Mouse (Mus musculus): ENCODE measurements around the gene Klhl21. TPM values are rescaled to one million over a fixed set of nuclear protein-coding genes. Genes with fewer than 3 reads are reported as not detected.
A peak's percentile ranks its signal among the peaks of the same experiment; 100 is the strongest.

Gene Klhl21
- polyA plus RNA-seq, 1 experiment from 2014 or later, result 4.6 TPM

GRCm38 (mm10) chr4:151980699-151981098, 27.9 kb upstream of the Klhl21 start:
- H3K4me3 ChIP-seq (ENCODE audit: low read depth, low read length), result no peak overlapping the region
- H3K9me3 ChIP-seq (replicated peaks; ENCODE audit: control insufficient read depth, low read length), result no peaks in the 10 kb centered on the region
- H3K4me2 ChIP-seq (ENCODE audit: low read depth, low read length), result no peak overlapping the region
- H3K4me1 ChIP-seq (ENCODE audit: control insufficient read depth, low read depth, low read length), result no peaks in the 10 kb centered on the region; the same call in 1 of the 2 replicates
- WGBS (ENCODE audit: insufficient replicate concordance), result 77% methylated on average over 8 of the region's 8 CpGs
- H3K27me3 ChIP-seq (ENCODE audit: control insufficient read depth, insufficient read depth, low read depth, low read length), result no peaks in the 10 kb centered on the region
- no peak overlapping the region for H3K27ac ChIP-seq (ENCODE audit: low read length)
- H3K36me3 ChIP-seq (ENCODE audit: control insufficient read depth, insufficient read depth), result peaks cover 28% of the 10 kb centered on the region
- H3K9ac ChIP-seq (ENCODE audit: low read depth, low read length), result no peak overlapping the region
- ATAC-seq (ENCODE audit: low read depth), result no peak

GRCm38 (mm10) chr4:151981363-151981762, 27.2 kb upstream of the Klhl21 start:
- 12% methylated on average over 5 of the region's 5 CpGs for WGBS (ENCODE audit: insufficient replicate concordance)
- Histone ChIP-seq H3K9me3 (replicated peaks; ENCODE audit: control insufficient read depth, low read length) (no peaks in the 10 kb centered on the region), H3K9ac (ENCODE audit: low read depth, low read length) (no peak overlapping the region), H3K36me3 (ENCODE audit: control insufficient read depth, insufficient read depth) (peaks cover 26% of the 10 kb centered on the region), H3K4me3 (ENCODE audit: low read depth, low read length) (no peak overlapping the region), H3K4me1 (ENCODE audit: control insufficient read depth, low read depth, low read length) (no peaks in the 10 kb centered on the region; the same call in 1 of the 2 replicates), H3K27me3 (ENCODE audit: control insufficient read depth, insufficient read depth, low read depth, low read length) (no peaks in the 10 kb centered on the region), H3K27ac (ENCODE audit: low read length) (no peak overlapping the region), H3K4me2 (ENCODE audit: low read depth, low read length) (no peak overlapping the region)
- ATAC-seq (ENCODE audit: low read depth), result peak; percentile 69

GRCm38 (mm10) chr4:151983043-151983442, 25.6 kb upstream of the Klhl21 start:
- peaks cover 2% of the 10 kb centered on the region; the same call in 1 of the 2 replicates for H3K27me3 ChIP-seq (ENCODE audit: control insufficient read depth, insufficient read depth, low read depth, low read length)
- peaks cover 8% of the 10 kb centered on the region for H3K4me1 ChIP-seq (ENCODE audit: control insufficient read depth, low read depth, low read length)
- no peaks in the 10 kb centered on the region for H3K9me3 ChIP-seq (replicated peaks; ENCODE audit: control insufficient read depth, low read length)
- peaks cover 17% of the 10 kb centered on the region for H3K36me3 ChIP-seq (ENCODE audit: control insufficient read depth, insufficient read depth)
- H3K4me3 ChIP-seq (ENCODE audit: low read depth, low read length), result no peak overlapping the region
- H3K27ac ChIP-seq (ENCODE audit: low read length), result no peak overlapping the region
- no peak overlapping the region for H3K4me2 ChIP-seq (ENCODE audit: low read depth, low read length)
- no peak overlapping the region for H3K9ac ChIP-seq (ENCODE audit: low read depth, low read length)
- ATAC-seq (ENCODE audit: low read depth), result no peak
- 63% methylated on average over 17 of the region's 17 CpGs for WGBS (ENCODE audit: insufficient replicate concordance)

- Histone ChIP-seq H3K9ac (ENCODE audit: low read depth, low read length) (no peak overlapping the region), H3K9me3 (replicated peaks; ENCODE audit: control insufficient read depth, low read length) (no peaks in the 10 kb centered on the region), H3K4me2 (ENCODE audit: low read depth, low read length) (no peak overlapping the region), H3K27me3 (ENCODE audit: control insufficient read depth, insufficient read depth, low read depth, low read length) (peaks cover 2% of the 10 kb centered on the region; the same call in 1 of the 2 replicates), H3K4me1 (ENCODE audit: control insufficient read depth, low read depth, low read length) (peaks cover 12% of the 10 kb centered on the region), H3K27ac (ENCODE audit: low read length) (no peak overlapping the region), H3K36me3 (ENCODE audit: control insufficient read depth, insufficient read depth) (peaks cover 14% of the 10 kb centered on the region), H3K4me3 (ENCODE audit: low read depth, low read length) (no peak overlapping the region)
- 44% methylated on average over 8 of the region's 9 CpGs for WGBS (ENCODE audit: insufficient replicate concordance)
- no peak for ATAC-seq (ENCODE audit: low read depth)
Measured at GRCm38 (mm10) chr4:151983560-151983959, 25.0 kb upstream of the Klhl21 start.

- Histone ChIP-seq H3K4me2 (ENCODE audit: low read depth, low read length) (no peak overlapping the region), H3K9me3 (replicated peaks; ENCODE audit: control insufficient read depth, low read length) (no peaks in the 10 kb centered on the region), H3K4me3 (ENCODE audit: low read depth, low read length) (no peak overlapping the region), H3K27ac (ENCODE audit: low read length) (no peak overlapping the region), H3K4me1 (ENCODE audit: control insufficient read depth, low read depth, low read length) (peaks cover 18% of the 10 kb centered on the region), H3K27me3 (ENCODE audit: control insufficient read depth, insufficient read depth, low read depth, low read length) (peaks cover 2% of the 10 kb centered on the region; the same call in 1 of the 2 replicates), H3K36me3 (ENCODE audit: control insufficient read depth, insufficient read depth) (peaks cover 4% of the 10 kb centered on the region), H3K9ac (ENCODE audit: low read depth, low read length) (no peak overlapping the region)
- no peak for ATAC-seq (ENCODE audit: low read depth)
- 43% methylated on average over 10 of the region's 10 CpGs for WGBS (ENCODE audit: insufficient replicate concordance)
Measured at GRCm38 (mm10) chr4:151985886-151986285, 22.7 kb upstream of the Klhl21 start.

- Histone ChIP-seq H3K27ac (ENCODE audit: low read length) (no peak overlapping the region), H3K4me3 (ENCODE audit: low read depth, low read length) (no peak overlapping the region), H3K36me3 (ENCODE audit: control insufficient read depth, insufficient read depth) (peaks cover 8% of the 10 kb centered on the region), H3K9me3 (replicated peaks; ENCODE audit: control insufficient read depth, low read length) (no peaks in the 10 kb centered on the region), H3K9ac (ENCODE audit: low read depth, low read length) (no peak overlapping the region), H3K4me1 (ENCODE audit: control insufficient read depth, low read depth, low read length) (peaks cover 18% of the 10 kb centered on the region), H3K4me2 (ENCODE audit: low read depth, low read length) (no peak overlapping the region), H3K27me3 (ENCODE audit: control insufficient read depth, insufficient read depth, low read depth, low read length) (peaks cover 2% of the 10 kb centered on the region; the same call in 1 of the 2 replicates)
- ATAC-seq (ENCODE audit: low read depth), result no peak
- WGBS (ENCODE audit: insufficient replicate concordance), result 72% methylated on average over 8 of the region's 8 CpGs
Measured at GRCm38 (mm10) chr4:151986650-151987049, 22.0 kb upstream of the Klhl21 start.

GRCm38 (mm10) chr4:151988014-151988341, 20.6 kb upstream of the Klhl21 start:
- Histone ChIP-seq H3K4me3 (ENCODE audit: low read depth, low read length) (peak overlapping the region; percentile 78), H3K27me3 (ENCODE audit: control insufficient read depth, insufficient read depth, low read depth, low read length) (peaks cover 12% of the 10 kb centered on the region), H3K4me1 (ENCODE audit: control insufficient read depth, low read depth, low read length) (peaks cover 18% of the 10 kb centered on the region), H3K9ac (ENCODE audit: low read depth, low read length) (peak overlapping the region; percentile 79), H3K9me3 (replicated peaks; ENCODE audit: control insufficient read depth, low read length) (no peaks in the 10 kb centered on the region), H3K36me3 (ENCODE audit: control insufficient read depth, insufficient read depth) (peaks cover 15% of the 10 kb centered on the region), H3K27ac (ENCODE audit: low read length) (no peak overlapping the region), H3K4me2 (ENCODE audit: low read depth, low read length) (peak overlapping the region; percentile 93)
- no peak for ATAC-seq (ENCODE audit: low read depth)
- WGBS (ENCODE audit: insufficient replicate concordance), result 20% methylated on average over 10 of the region's 10 CpGs

GRCm38 (mm10) chr4:151988342-151989109, 20.1 kb upstream of the Klhl21 start, which contains the start of gene Thap3:
TSS of gene Thap3 (minus strand) at chr4:151988997.
- Histone ChIP-seq H3K4me1 (ENCODE audit: control insufficient read depth, low read depth, low read length) (peaks cover 18% of the 10 kb centered on the region), H3K9me3 (replicated peaks; ENCODE audit: control insufficient read depth, low read length) (no peaks in the 10 kb centered on the region), H3K9ac (ENCODE audit: low read depth, low read length) (peak within 1 kb of the TSS; percentile 79), H3K27ac (ENCODE audit: low read length) (peak within 1 kb of the TSS; percentile 51; the same call in 1 of the 2 replicates), H3K4me2 (ENCODE audit: low read depth, low read length) (peak within 1 kb of the TSS; percentile 93), H3K27me3 (ENCODE audit: control insufficient read depth, insufficient read depth, low read depth, low read length) (peaks cover 17% of the 10 kb centered on the region), H3K36me3 (ENCODE audit: control insufficient read depth, insufficient read depth) (peaks cover 15% of the 10 kb centered on the region), H3K4me3 (ENCODE audit: low read depth, low read length) (peak within 1 kb of the TSS; percentile 78)
- peak; percentile 67 for ATAC-seq (ENCODE audit: low read depth)
- WGBS (ENCODE audit: insufficient replicate concordance), result under 1% methylated on average over 54 of the region's 54 CpGs

GRCm38 (mm10) chr4:151989110-151989488, 19.5 kb upstream of the Klhl21 start:
- WGBS (ENCODE audit: insufficient replicate concordance), result 45% methylated on average over 6 of the region's 6 CpGs
- H3K9ac ChIP-seq (ENCODE audit: low read depth, low read length), result peak overlapping the region; percentile 79
- H3K4me3 ChIP-seq (ENCODE audit: low read depth, low read length), result peak overlapping the region; percentile 78
- peaks cover 22% of the 10 kb centered on the region for H3K4me1 ChIP-seq (ENCODE audit: control insufficient read depth, low read depth, low read length)
- H3K9me3 ChIP-seq (replicated peaks; ENCODE audit: control insufficient read depth, low read length), result no peaks in the 10 kb centered on the region
- peak overlapping the region; percentile 93 for H3K4me2 ChIP-seq (ENCODE audit: low read depth, low read length)
- peak overlapping the region; percentile 51; the same call in 1 of the 2 replicates for H3K27ac ChIP-seq (ENCODE audit: low read length)
- H3K27me3 ChIP-seq (ENCODE audit: control insufficient read depth, insufficient read depth, low read depth, low read length), result peaks cover 22% of the 10 kb centered on the region
- ATAC-seq (ENCODE audit: low read depth), result no peak
- H3K36me3 ChIP-seq (ENCODE audit: control insufficient read depth, insufficient read depth), result peaks cover 15% of the 10 kb centered on the region

Data from liver, embryonic 16.5 days (tissue).